Mouse (Mus musculus): ENCODE measurements around the gene Syde2.

DNA sequence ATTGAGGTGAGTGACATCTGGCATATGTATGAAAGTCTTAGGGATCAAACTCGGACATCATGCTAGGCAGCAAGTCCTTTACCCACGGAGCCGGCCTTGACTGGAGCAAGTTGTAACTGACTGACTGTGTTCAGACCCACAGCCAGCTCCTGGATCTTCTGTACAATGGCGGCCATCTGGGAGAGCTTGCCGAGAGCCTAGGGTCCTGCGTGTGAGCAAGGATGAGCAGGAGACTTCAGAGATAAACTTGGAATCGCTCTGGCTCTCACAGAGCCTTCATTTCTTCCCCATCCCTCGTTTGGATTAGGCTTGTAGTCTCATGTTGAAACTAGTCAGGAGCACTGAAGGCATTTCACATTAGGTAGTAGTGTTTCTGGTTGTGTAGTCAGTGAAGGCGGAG lies 34.6 kb downstream of the Syde2 start:
- TF ChIP-seq CTCF (IDR thresholded peaks at IDR 0.05; ENCODE audit: insufficient read depth, low read depth, low read length) (no peak), POLR2A (IDR thresholded peaks at IDR 0.05; ENCODE audit: insufficient read depth, low read depth, low read length) (no peak)

Data from olfactory bulb, adult 2 months (tissue).